Mouse (Mus musculus): Measurements from ENCODE around the gene 1700001O22Rik. TPM values are rescaled to one million over a fixed set of nuclear protein-coding genes. Genes with fewer than 3 reads are reported as not detected.

Gene 1700001O22Rik
- total and polyA plus RNA-seq, 2 experiments from 2014 or later: 1.8 to 2.4 TPM

- Histone ChIP-seq H3K4me1 (ENCODE audit: insufficient read depth, low read length) (0 out of 2 replicates have a peak, but pooled peaks cover 2% of the 10 kb centered on the region), H3K4me2 (ENCODE audit: low read depth, low read length) (peak overlapping the region; percentile 77), H3K27ac (no peak overlapping the region), H3K27me3 (ENCODE audit: insufficient read depth, low read length) (peaks cover 15% of the 10 kb centered on the region), H3K9me3 (ENCODE audit: low read length) (no peaks in the 10 kb centered on the region), H3K36me3 (ENCODE audit: insufficient read depth, low read length) (no peaks in the 10 kb centered on the region), H3K4me3 (ENCODE audit: low read length) (peak overlapping the region; percentile 42), H3K9ac (replicated peaks; ENCODE audit: low read length) (peak overlapping the region; percentile 49)
- TF ChIP-seq CTCF (IDR thresholded peaks at IDR 0.05; ENCODE audit: low read depth): no peak
- whole genome bisulfite sequencing: 1% methylated on average over 76 of the region's 80 CpGs
- DNase-seq (ENCODE audit: low spot score): no peak
- peak; percentile 38; the same call in 1 of the 2 replicates for ATAC-seq
Observed at GRCm38 (mm10) chr2:30845152-30846070, 42.0 kb upstream of the 1700001O22Rik start.

GRCm38 (mm10) chr2:30842615-30843014 lies 39.2 kb upstream of the 1700001O22Rik start:
- H3K4me1 ChIP-seq (ENCODE audit: insufficient read depth, low read length): 0 out of 2 replicates have a peak, but pooled peaks cover 2% of the 10 kb centered on the region
- H3K4me3 ChIP-seq (ENCODE audit: low read length): no peak overlapping the region
- H3K27me3 ChIP-seq (ENCODE audit: insufficient read depth, low read length): peaks cover 15% of the 10 kb centered on the region
- no peaks in the 10 kb centered on the region for H3K36me3 ChIP-seq (ENCODE audit: insufficient read depth, low read length)
- no peaks in the 10 kb centered on the region for H3K9me3 ChIP-seq (ENCODE audit: low read length)
- ATAC-seq: no peak
- H3K27ac ChIP-seq: no peak overlapping the region
- DNase-seq (ENCODE audit: low spot score): no peak
- TF ChIP-seq CTCF (IDR thresholded peaks at IDR 0.05; ENCODE audit: low read depth): no peak
- 62% methylated on average over 10 of the region's 10 CpGs for WGBS
- no peak overlapping the region for H3K9ac ChIP-seq (replicated peaks; ENCODE audit: low read length)
- no peak overlapping the region for H3K4me2 ChIP-seq (ENCODE audit: low read depth, low read length)

DNA sequence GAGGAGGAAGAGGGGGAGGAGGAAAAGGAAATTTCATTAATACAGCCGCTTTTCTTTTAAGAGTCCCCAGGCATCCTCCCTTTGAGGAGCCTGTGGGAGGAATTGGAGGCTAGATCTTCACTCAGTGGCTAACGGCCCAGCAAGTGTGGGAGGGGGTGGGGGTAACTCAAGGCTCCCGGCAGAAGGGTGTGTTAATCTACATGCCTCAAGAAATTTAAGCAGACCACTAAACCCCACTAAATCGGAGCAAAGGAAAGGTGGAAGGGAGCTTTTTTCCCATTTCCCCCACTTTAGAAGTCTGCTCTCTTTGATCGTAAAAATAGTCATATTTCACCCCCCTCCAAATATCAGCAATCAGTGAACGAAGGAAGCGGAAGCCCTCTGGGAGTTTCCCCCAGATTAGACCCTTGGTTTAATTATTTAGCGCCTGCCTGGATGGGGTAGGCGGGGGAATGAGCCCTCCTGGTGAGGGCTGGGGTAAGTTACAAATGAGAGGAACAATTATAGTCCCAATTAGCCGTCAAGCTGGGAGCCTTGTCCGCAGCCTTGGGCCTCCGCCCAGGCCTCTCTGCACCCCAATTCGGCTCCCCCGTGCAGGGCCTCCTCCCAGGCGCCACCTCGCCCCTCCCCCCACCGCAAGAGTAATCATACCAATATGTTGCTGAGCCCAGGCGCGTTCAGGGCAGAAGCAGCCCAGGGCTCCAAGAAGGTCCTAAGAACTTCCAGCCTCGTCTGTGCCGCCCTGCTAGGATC lies 33.0 kb upstream of the 1700001O22Rik start:
- Histone ChIP-seq H3K27me3 (ENCODE audit: insufficient read depth, low read length) (no peaks in the 10 kb centered on the region), H3K9ac (replicated peaks; ENCODE audit: low read length) (no peak overlapping the region), H3K4me3 (ENCODE audit: low read length) (no peak overlapping the region), H3K9me3 (ENCODE audit: low read length) (no peaks in the 10 kb centered on the region), H3K4me1 (ENCODE audit: insufficient read depth, low read length) (no peaks in the 10 kb centered on the region), H3K36me3 (ENCODE audit: insufficient read depth, low read length) (no peaks in the 10 kb centered on the region), H3K27ac (no peak overlapping the region), H3K4me2 (ENCODE audit: low read depth, low read length) (no peak overlapping the region)
- TF ChIP-seq CTCF (IDR thresholded peaks at IDR 0.05; ENCODE audit: low read depth): no peak
- no peak for ATAC-seq
- no peak for DNase-seq (ENCODE audit: low spot score)
- 13% methylated on average over 21 of the region's 21 CpGs for WGBS

- no peaks in the 10 kb centered on the region for H3K9me3 ChIP-seq (ENCODE audit: low read length)
- no peaks in the 10 kb centered on the region for H3K36me3 ChIP-seq (ENCODE audit: insufficient read depth, low read length)
- no peak for DNase-seq (ENCODE audit: low spot score)
- H3K4me2 ChIP-seq (ENCODE audit: low read depth, low read length): no peak within 1 kb of the TSS
- H3K4me1 ChIP-seq (ENCODE audit: insufficient read depth, low read length): no peaks in the 10 kb centered on the region
- H3K4me3 ChIP-seq (ENCODE audit: low read length): no peak within 1 kb of the TSS
- H3K9ac ChIP-seq (replicated peaks; ENCODE audit: low read length): no peak within 1 kb of the TSS
- no peak for TF ChIP-seq CTCF (IDR thresholded peaks at IDR 0.05; ENCODE audit: low read depth)
- no peak for ATAC-seq
- 68% methylated on average over 9 of the region's 10 CpGs for WGBS
- no peak within 1 kb of the TSS for H3K27ac ChIP-seq
- no peaks in the 10 kb centered on the region for H3K27me3 ChIP-seq (ENCODE audit: insufficient read depth, low read length)
Observed at GRCm38 (mm10) chr2:30834373-30835022, 31.0 kb upstream of the 1700001O22Rik start, which contains the start of gene Prrx2. Gene Prrx2 (plus strand): TSS chr2:30834972.

GRCm38 (mm10) chr2:30833644-30834043 lies 30.2 kb upstream of the 1700001O22Rik start:
- H3K27ac ChIP-seq: no peak overlapping the region
- 64% methylated on average over 5 of the region's 5 CpGs for WGBS

DNA sequence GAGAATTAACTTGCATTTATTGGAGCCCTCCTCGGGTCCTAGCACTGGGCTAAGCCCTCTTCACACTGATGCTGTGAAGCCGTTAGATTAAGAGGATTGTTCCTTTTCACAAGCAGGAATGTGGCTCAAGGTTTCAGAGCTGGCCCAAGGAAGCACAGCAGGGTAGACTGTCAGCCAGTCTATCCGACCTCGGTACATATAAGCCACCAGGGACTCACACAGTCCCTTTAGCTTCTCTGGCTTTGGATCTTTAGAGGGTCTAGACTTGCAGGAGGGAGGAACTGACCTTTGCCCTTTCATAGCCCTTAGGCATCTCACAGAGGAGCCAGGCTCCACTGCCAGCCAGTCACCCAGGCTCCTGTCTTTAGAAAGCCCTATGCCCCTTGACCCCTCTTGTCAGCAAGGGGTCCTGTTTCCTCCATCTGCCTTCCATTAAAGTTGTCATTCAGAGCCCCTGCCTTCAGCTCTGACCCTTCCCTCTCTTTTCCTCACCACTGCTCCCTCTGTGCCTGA lies 26.9 kb upstream of the 1700001O22Rik start, which contains the start of gene Asb6:
Gene Asb6, minus strand, starts transcription at position 51 of the 513 bp plus-strand sequence.
- Histone ChIP-seq H3K4me1 (ENCODE audit: insufficient read depth, low read length) (0 out of 2 replicates have a peak, but pooled peaks cover 6% of the 10 kb centered on the region), H3K36me3 (ENCODE audit: insufficient read depth, low read length) (peaks cover 6% of the 10 kb centered on the region), H3K4me2 (ENCODE audit: low read depth, low read length) (no peak within 1 kb of the TSS), H3K27ac (no peak within 1 kb of the TSS), H3K27me3 (ENCODE audit: insufficient read depth, low read length) (no peaks in the 10 kb centered on the region), H3K4me3 (ENCODE audit: low read length) (no peak within 1 kb of the TSS), H3K9me3 (ENCODE audit: low read length) (no peaks in the 10 kb centered on the region), H3K9ac (replicated peaks; ENCODE audit: low read length) (no peak within 1 kb of the TSS)
- DNase-seq (ENCODE audit: low spot score) (no peak), ATAC-seq (no peak)
- TF ChIP-seq CTCF (IDR thresholded peaks at IDR 0.05; ENCODE audit: low read depth): no peak
- WGBS: 16% methylated on average over 4 of the region's 4 CpGs

More at GRCm38 (mm10) chr2:30833644-30834043, 30.2 kb upstream of the 1700001O22Rik start:
- H3K9me3 ChIP-seq (ENCODE audit: low read length): no peaks in the 10 kb centered on the region
- TF ChIP-seq CTCF (IDR thresholded peaks at IDR 0.05; ENCODE audit: low read depth): no peak
- no peak overlapping the region for H3K9ac ChIP-seq (replicated peaks; ENCODE audit: low read length)
- no peak overlapping the region for H3K4me3 ChIP-seq (ENCODE audit: low read length)
- H3K4me1 ChIP-seq (ENCODE audit: insufficient read depth, low read length): no peaks in the 10 kb centered on the region
- H3K4me2 ChIP-seq (ENCODE audit: low read depth, low read length): no peak overlapping the region
- ATAC-seq (no peak), DNase-seq (ENCODE audit: low spot score) (no peak)
- H3K36me3 ChIP-seq (ENCODE audit: insufficient read depth, low read length): no peaks in the 10 kb centered on the region
- no peaks in the 10 kb centered on the region for H3K27me3 ChIP-seq (ENCODE audit: insufficient read depth, low read length)

Data from hindbrain, postnatal 0 days (tissue).